Mouse (Mus musculus) forebrain, postnatal 0 days (tissue): ENCODE measurements at regions not wholly inside any gene's neighbourhood (a gene's known extent, or its start where the extent isn't known, plus 50 kb on each side); places are given as distances from the start of the nearest gene placed in this dataset.

ENCODE experiments used
- ATAC-seq: fragments of 200-750 bp; cut with Nextera tagmentation; 2 replicates; pipeline ENCODE4 v1.8.0; 2017; ENCODE audit warnings: mild to moderate bottlenecking, moderate library complexity
- DNase-seq: peaks from one replicate; pipeline ENCODE4 v3.0.0-alpha.2; 2015
- H3K27ac ChIP-seq: fragments of 300-500 bp; sonication (generic); 2 replicates; pipeline ENCODE4 v1.5.1; 2014; ENCODE audit warnings: low read depth, mild to moderate bottlenecking, antibody characterized with exemption, low read length, moderate library complexity, mixed read lengths
- H3K27me3 ChIP-seq: fragments of 300-500 bp; sonication (generic); 2 replicates; pipeline ENCODE4 v1.6.1; 2014; ENCODE audit warnings: mild to moderate bottlenecking, low read length, mixed read lengths; ENCODE audit not compliant: insufficient read depth
- H3K36me3 ChIP-seq: fragments of 300-500 bp; sonication (generic); 2 replicates; pipeline ENCODE4 v1.6.1; 2014; ENCODE audit warnings: mild to moderate bottlenecking, moderate library complexity; ENCODE audit not compliant: insufficient read depth
- H3K4me1 ChIP-seq: fragments of 300-500 bp; sonication (generic); 2 replicates; pipeline ENCODE4 v1.6.1; 2014; ENCODE audit warnings: antibody characterized with exemption; ENCODE audit not compliant: insufficient read depth
- H3K4me2 ChIP-seq: fragments of 300-500 bp; sonication (generic); 2 replicates; pipeline ENCODE4 v1.6.1; 2014; ENCODE audit warnings: low read depth, mild to moderate bottlenecking, moderate library complexity
- H3K4me3 ChIP-seq: fragments of 300-500 bp; sonication (generic); 2 replicates; pipeline ENCODE4 v1.5.1; 2014; ENCODE audit warnings: low read depth, low read length, mixed read lengths
- H3K9ac ChIP-seq: fragments of 300-500 bp; sonication (generic); 2 replicates; pipeline ENCODE4 v1.6.1; 2014; ENCODE audit warnings: mild to moderate bottlenecking
- H3K9me3 ChIP-seq: fragments of 300-500 bp; sonication (generic); 2 replicates; pipeline ENCODE4 v1.6.1; 2016; ENCODE audit warnings: low read length
- CTCF ChIP-seq: sonication (generic); IDR thresholded peaks from 2 replicates; pipeline ENCODE4 v1.5.1; 2016; ENCODE audit warnings: antibody characterized with exemption, control low read depth, low read depth
- WGBS: fragments of 180-500 bp; shearing (Covaris S2); extraction: QIAGEN DNeasy Blood & Tissue Kit; methylation state at CpG from one replicate; pipeline ENCODE4 v1.1.7; 2014; 5-methylcytosine and 5-hydroxymethylcytosine counted together

- no peaks in the 10 kb centered on the region for H3K9me3 ChIP-seq
- no peak overlapping the region for H3K4me2 ChIP-seq
- no peaks in the 10 kb centered on the region for H3K36me3 ChIP-seq
- no peak overlapping the region for H3K27ac ChIP-seq
- no peak overlapping the region for H3K4me3 ChIP-seq
- H3K27me3 ChIP-seq: no peaks in the 10 kb centered on the region
- H3K4me1 ChIP-seq: no peaks in the 10 kb centered on the region
- no peak for ATAC-seq
- TF ChIP-seq CTCF: no peak
- H3K9ac ChIP-seq: no peak overlapping the region
- peak; percentile 53 for DNase-seq
- WGBS: 50% methylated on average over 3 of the region's 3 CpGs
These were observed 590.1 kb downstream of the Kctd12 start for GRCm38 (mm10) chr14:102392351-102392750.

GRCm38 (mm10) chr14:102372994-102373567, 609.4 kb downstream of the Kctd12 start:
- H3K27me3 ChIP-seq: no peaks in the 10 kb centered on the region
- DNase-seq (no peak), ATAC-seq (no peak)
- H3K4me2 ChIP-seq: no peak overlapping the region
- no peaks in the 10 kb centered on the region for H3K9me3 ChIP-seq
- H3K9ac ChIP-seq: no peak overlapping the region
- 91% methylated on average over 5 of the region's 5 CpGs for WGBS
- no peak overlapping the region for H3K4me3 ChIP-seq
- no peaks in the 10 kb centered on the region for H3K36me3 ChIP-seq
- no peak for TF ChIP-seq CTCF
- H3K27ac ChIP-seq: no peak overlapping the region
- H3K4me1 ChIP-seq: no peaks in the 10 kb centered on the region

GRCm38 (mm10) chr14:102361589-102361988, 620.8 kb downstream of the Kctd12 start:
- TF ChIP-seq CTCF: no peak
- WGBS: 84% methylated on average over 2 of the region's 2 CpGs
- ATAC-seq (no peak), DNase-seq (no peak)
- Histone ChIP-seq H3K27me3 (no peaks in the 10 kb centered on the region), H3K9me3 (no peaks in the 10 kb centered on the region), H3K4me2 (no peak overlapping the region), H3K9ac (no peak overlapping the region), H3K36me3 (no peaks in the 10 kb centered on the region), H3K27ac (no peak overlapping the region), H3K4me3 (no peak overlapping the region), H3K4me1 (no peaks in the 10 kb centered on the region)

GRCm38 (mm10) chr14:102329409-102329808, 599.7 kb downstream of the Lmo7 start:
- Histone ChIP-seq H3K27ac (no peak overlapping the region), H3K9ac (no peak overlapping the region), H3K9me3 (no peaks in the 10 kb centered on the region), H3K4me3 (no peak overlapping the region), H3K4me2 (no peak overlapping the region), H3K36me3 (no peaks in the 10 kb centered on the region), H3K27me3 (no peaks in the 10 kb centered on the region), H3K4me1 (no peaks in the 10 kb centered on the region)
- DNase-seq (no peak), ATAC-seq (no peak)
- TF ChIP-seq CTCF: no peak

- ATAC-seq: no peak
- no peak overlapping the region for H3K4me2 ChIP-seq
- no peaks in the 10 kb centered on the region for H3K9me3 ChIP-seq
- WGBS: 59% methylated on average over 6 of the region's 6 CpGs
- no peak overlapping the region for H3K27ac ChIP-seq
- H3K36me3 ChIP-seq: no peaks in the 10 kb centered on the region
- TF ChIP-seq CTCF: no peak
- no peak overlapping the region for H3K9ac ChIP-seq
- no peaks in the 10 kb centered on the region for H3K27me3 ChIP-seq
- no peaks in the 10 kb centered on the region for H3K4me1 ChIP-seq
- no peak overlapping the region for H3K4me3 ChIP-seq
- DNase-seq: no peak
These were observed 576.6 kb downstream of the Lmo7 start for GRCm38 (mm10) chr14:102306332-102306731.

- ATAC-seq: no peak
- DNase-seq: no peak
- TF ChIP-seq CTCF: no peak
- Histone ChIP-seq H3K4me2 (no peak overlapping the region), H3K36me3 (no peaks in the 10 kb centered on the region), H3K4me1 (no peaks in the 10 kb centered on the region), H3K27me3 (no peaks in the 10 kb centered on the region), H3K27ac (no peak overlapping the region), H3K4me3 (no peak overlapping the region), H3K9me3 (no peaks in the 10 kb centered on the region), H3K9ac (no peak overlapping the region)
- WGBS: 30% methylated on average over 2 of the region's 2 CpGs
These were observed 573.1 kb downstream of the Lmo7 start for GRCm38 (mm10) chr14:102302826-102303225.

GRCm38 (mm10) chr14:102300251-102300650, 570.5 kb downstream of the Lmo7 start:
- WGBS: 62% methylated on average over 6 of the region's 6 CpGs
- TF ChIP-seq CTCF: no peak
- H3K4me2 ChIP-seq: no peak overlapping the region
- no peaks in the 10 kb centered on the region for H3K27me3 ChIP-seq
- H3K9me3 ChIP-seq: no peaks in the 10 kb centered on the region
- DNase-seq (no peak), ATAC-seq (no peak)
- no peaks in the 10 kb centered on the region for H3K36me3 ChIP-seq
- H3K27ac ChIP-seq: no peak overlapping the region
- no peak overlapping the region for H3K9ac ChIP-seq
- H3K4me1 ChIP-seq: no peaks in the 10 kb centered on the region
- no peak overlapping the region for H3K4me3 ChIP-seq
